Mouse (Mus musculus): ENCODE data around the gene Nupr1. TPM values are rescaled to one million over a fixed set of nuclear protein-coding genes. Genes with fewer than 3 reads are reported as not detected.
"Not testable (repeated sequence)": the region's sequence is repeated elsewhere in the genome, so short reads cannot be mapped to it uniquely, and the experiment has no call there.

Gene Nupr1
- total and polyA plus RNA-seq, 3 experiments = 1.8 to 11.0 TPM; not detected in 1

GRCm38 (mm10) chr7:126643244-126643617, 12.6 kb upstream of the Nupr1 start:
- not testable (repeated sequence) for H3K79me2 ChIP-seq (ENCODE audit: control insufficient read depth, insufficient read depth, low read length, poor library complexity); H3K4me3 ChIP-seq (ENCODE audit: control insufficient read depth in 1 of 2, insufficient read depth in 1 of 2, low read depth in 2 of 2, low read length in 2 of 2); H3K27me3 ChIP-seq (ENCODE audit: control insufficient read depth in 1 of 2, insufficient read depth in 2 of 2, low read length in 2 of 2); H3K9ac ChIP-seq (ENCODE audit: control insufficient read depth, low read depth, low read length, poor library complexity, severe bottlenecking); H3K27ac ChIP-seq (ENCODE audit: control insufficient read depth, low read depth, low read length); H3K9me3 ChIP-seq (replicated peaks; ENCODE audit: insufficient read depth, low read length)
- peak; percentile 80 for DNase-seq (ENCODE audit: low read depth, low spot score)
- H3K36me3 ChIP-seq (ENCODE audit: control insufficient read depth in 1 of 2, insufficient read depth in 2 of 2, low read length in 2 of 2) = peaks cover 0 to 10% of the 10 kb centered on the region in 2 experiments; a peak in 2 of 4 replicates
- peak; percentile 48; the same call in 1 of the 2 replicates for TF ChIP-seq SIN3A (IDR thresholded peaks at IDR 0.05; ENCODE audit: low read length)
- TF ChIP-seq ZC3H11A (IDR thresholded peaks at IDR 0.05; ENCODE audit: low read depth, low read length) = peak; percentile 49
- peak; percentile 32 to 62 (median 39); a peak in 5 of 6 replicates for TF ChIP-seq CTCF (IDR thresholded peaks at IDR 0.05 in 2 of 3, conservative IDR thresholded peaks at IDR 0.05 in 1 of 3; ENCODE audit: control insufficient read depth in 1 of 3, insufficient read depth in 1 of 3, low read depth in 2 of 3, low read length in 3 of 3, poor library complexity in 1 of 3, severe bottlenecking in 1 of 3)
- peak; percentile 98 for TF ChIP-seq TBP (IDR thresholded peaks at IDR 0.05; ENCODE audit: low read depth, low read length)
- peak; percentile 81; the same call in 1 of the 2 replicates for TF ChIP-seq MYC (IDR thresholded peaks at IDR 0.05; ENCODE audit: low read depth, low read length)
- TF ChIP-seq SMC3 (IDR thresholded peaks at IDR 0.05; ENCODE audit: low read depth, low read length) = peak; percentile 52
- TF ChIP-seq ZNF384 (IDR thresholded peaks at IDR 0.05; ENCODE audit: low read depth, low read length) = 0 out of 2 replicates have a peak, but pooled peaks have one; percentile 15
- peak; percentile 84; the same call in 1 of the 2 replicates for TF ChIP-seq MAFK (IDR thresholded peaks at IDR 0.05; ENCODE audit: borderline replicate concordance, low read depth, low read length)
- peak; percentile 33 for TF ChIP-seq RAD21 (IDR thresholded peaks at IDR 0.05; ENCODE audit: low read depth, low read length)
- H3K4me1 ChIP-seq (ENCODE audit: control insufficient read depth in 1 of 2, insufficient read depth in 2 of 2, low read length in 2 of 2) = peaks cover 0 to 16% of the 10 kb centered on the region in 2 experiments; a peak in 3 of 4 replicates

- peak; percentile 56 for DNase-seq (ENCODE audit: low read depth, low spot score)
- peak overlapping the region; percentile 9; the same call in 1 of the 2 replicates for H3K9ac ChIP-seq (ENCODE audit: control insufficient read depth, low read depth, low read length, poor library complexity, severe bottlenecking)
Measured at GRCm38 (mm10) chr7:126642545-126643243, 12.0 kb upstream of the Nupr1 start.

More at GRCm38 (mm10) chr7:126642545-126643243, 12.0 kb upstream of the Nupr1 start:
- Histone ChIP-seq H3K36me3 (ENCODE audit: control insufficient read depth in 1 of 2, insufficient read depth in 2 of 2, low read length in 2 of 2) (peaks cover 0 to 10% of the 10 kb centered on the region in 2 experiments; a peak in 2 of 4 replicates), H3K9me3 (replicated peaks; ENCODE audit: insufficient read depth, low read length) (no peaks in the 10 kb centered on the region), H3K4me3 (ENCODE audit: control insufficient read depth in 1 of 2, insufficient read depth in 1 of 2, low read depth in 2 of 2, low read length in 2 of 2) (peak overlapping the region; percentile 0 to 18; a peak in 2 of 4 replicates), H3K27me3 (ENCODE audit: control insufficient read depth in 1 of 2, insufficient read depth in 2 of 2, low read length in 2 of 2) (no peaks in the 10 kb centered on the region), H3K79me2 (ENCODE audit: control insufficient read depth, insufficient read depth, low read length, poor library complexity) (no peaks in the 10 kb centered on the region), H3K27ac (ENCODE audit: control insufficient read depth, low read depth, low read length) (no peak overlapping the region), H3K4me1 (ENCODE audit: control insufficient read depth in 1 of 2, insufficient read depth in 2 of 2, low read length in 2 of 2) (peaks cover 0 to 16% of the 10 kb centered on the region in 2 experiments; a peak in 3 of 4 replicates)
- TF ChIP-seq USF2 (IDR thresholded peaks at IDR 0.05; ENCODE audit: borderline replicate concordance in 1 of 2, insufficient read depth in 1 of 2, low read depth in 1 of 2, low read length in 2 of 2) (no peak), GATA1 (IDR thresholded peaks at IDR 0.05; ENCODE audit: low read depth, low read length) (no peak), SMC3 (IDR thresholded peaks at IDR 0.05; ENCODE audit: low read depth, low read length) (peak; percentile 40), CTCF (IDR thresholded peaks at IDR 0.05 in 2 of 3, conservative IDR thresholded peaks at IDR 0.05 in 1 of 3; ENCODE audit: control insufficient read depth in 1 of 3, insufficient read depth in 1 of 3, low read depth in 2 of 3, low read length in 3 of 3, poor library complexity in 1 of 3, severe bottlenecking in 1 of 3) (peak; percentile 24 to 50 (median 30); a peak in 4 of 6 replicates), EP300 (IDR thresholded peaks at IDR 0.05; ENCODE audit: low read depth in 1 of 2, low read length in 2 of 2) (no peak), RAD21 (IDR thresholded peaks at IDR 0.05; ENCODE audit: low read depth, low read length) (peak; percentile 32), CHD1 (IDR thresholded peaks at IDR 0.05; ENCODE audit: low read depth, low read length) (no peak), MXI1 (IDR thresholded peaks at IDR 0.05; ENCODE audit: low read depth, low read length) (peak; percentile 35; the same call in 1 of the 2 replicates), ZC3H11A (IDR thresholded peaks at IDR 0.05; ENCODE audit: low read depth, low read length) (0 out of 2 replicates have a peak, but pooled peaks have one; percentile 10)

Measured in MEL (cell line).